Mouse (Mus musculus): ENCODE results near the gene Olfr320. TPM values are rescaled to one million over a fixed set of nuclear protein-coding genes. Genes with fewer than 3 reads are reported as not detected.
"Not testable (repeated sequence)": the region's sequence is repeated elsewhere in the genome, so short reads cannot be mapped to it uniquely, and the experiment has no call there.

Gene Olfr320
- polyA plus RNA-seq, 1 experiment from 2014 or later, result not detected

DNA sequence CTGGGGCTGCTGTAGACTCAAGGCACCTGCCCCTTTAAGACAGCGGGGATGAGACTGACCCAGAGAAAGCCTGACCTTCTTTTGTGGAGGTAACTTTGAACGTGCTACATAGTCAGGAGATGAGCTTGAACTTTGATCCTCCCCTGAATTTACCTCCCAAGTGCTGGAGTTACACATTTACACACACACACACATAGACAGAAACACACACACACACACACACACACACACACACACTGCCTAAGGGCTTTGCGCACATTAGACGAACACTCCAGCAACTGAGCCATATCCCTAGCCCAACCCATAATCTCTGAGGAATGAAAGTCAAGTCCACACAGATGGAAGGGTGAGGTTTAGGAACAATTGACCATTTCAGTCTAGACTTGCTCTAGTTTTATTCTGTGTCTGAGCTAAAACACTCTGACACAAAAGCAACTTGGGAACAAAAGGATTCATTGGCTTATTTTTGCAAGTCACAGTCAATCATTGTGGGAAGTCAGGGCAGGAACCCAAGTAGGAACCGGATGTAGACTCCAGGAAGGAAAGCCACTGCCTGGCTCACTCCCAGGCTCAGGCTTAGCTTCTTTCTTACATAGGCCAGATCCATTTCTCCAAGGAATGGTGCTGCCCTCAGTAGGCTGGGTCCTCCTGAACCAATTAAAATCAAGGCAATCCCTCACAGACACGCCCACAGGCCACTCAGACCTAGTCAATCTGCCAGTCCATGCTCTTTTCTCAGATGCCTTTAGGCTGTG is 47.2 kb downstream of the Olfr320 start:
- H3K9ac ChIP-seq (ENCODE audit: low read length); H3K4me3 ChIP-seq (ENCODE audit: low read depth, low read length); ATAC-seq; H3K27ac ChIP-seq (ENCODE audit: low read depth, low read length); H3K4me1 ChIP-seq (ENCODE audit: control insufficient read depth, insufficient read depth, low read length); DNase-seq (ENCODE audit: low spot score); H3K9me3 ChIP-seq (replicated peaks; ENCODE audit: control insufficient read depth, low read length); H3K4me2 ChIP-seq (ENCODE audit: low read length); H3K27me3 ChIP-seq (replicated peaks; ENCODE audit: control insufficient read depth, insufficient read depth, low read length); H3K36me3 ChIP-seq (ENCODE audit: control insufficient read depth, insufficient read depth, low read length): not testable (repeated sequence)
- WGBS, result 84% methylated on average over 6 of the region's 6 CpGs

DNA sequence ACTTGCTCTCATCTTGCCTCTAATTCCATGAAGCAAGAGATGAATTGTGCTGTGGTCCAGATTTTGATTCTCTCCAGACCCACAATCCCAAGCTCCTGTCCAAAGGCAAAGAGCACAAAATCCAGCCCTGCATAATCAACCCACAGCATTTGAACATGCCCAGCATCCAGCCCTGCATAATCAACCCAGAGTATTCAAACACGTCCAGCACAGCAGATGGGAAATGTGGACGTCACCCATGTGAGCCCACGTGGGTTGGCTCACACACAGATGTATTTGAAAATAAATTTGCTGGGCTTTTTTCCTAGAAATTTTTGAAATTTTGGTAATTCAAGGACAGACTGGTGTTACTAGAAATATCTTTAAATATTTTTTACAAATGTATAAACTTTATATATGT is 52.5 kb downstream of the Olfr320 start:
- DNase-seq (ENCODE audit: low spot score) (peak; percentile 34), ATAC-seq (no peak)
- WGBS, result 58% methylated on average over 3 of the region's 3 CpGs

More for the DNA sequence above, 52.5 kb downstream of the Olfr320 start:
- Histone ChIP-seq H3K9ac (ENCODE audit: low read length) (no peak overlapping the region), H3K36me3 (ENCODE audit: control insufficient read depth, insufficient read depth, low read length) (no peaks in the 10 kb centered on the region), H3K4me3 (ENCODE audit: low read depth, low read length) (no peak overlapping the region), H3K27ac (ENCODE audit: low read depth, low read length) (no peak overlapping the region), H3K4me1 (ENCODE audit: control insufficient read depth, insufficient read depth, low read length) (no peaks in the 10 kb centered on the region), H3K27me3 (replicated peaks; ENCODE audit: control insufficient read depth, insufficient read depth, low read length) (no peaks in the 10 kb centered on the region), H3K9me3 (replicated peaks; ENCODE audit: control insufficient read depth, low read length) (no peaks in the 10 kb centered on the region), H3K4me2 (ENCODE audit: low read length) (no peak overlapping the region)

Other genes starting within 250 kb of the Olfr320 start
- not detected in 2 replicates for gene Gm12253, start 248.5 kb upstream of the Olfr320 start, polyA plus RNA-seq (2014; fragmentation: Nextera tagmentation; extraction: Ambion mirVana)
- gene Lypd9, start 228.2 kb upstream of the Olfr320 start, polyA plus RNA-seq (2014; fragmentation: Nextera tagmentation; extraction: Ambion mirVana), result not detected in 2 replicates
- not detected in 2 replicates for gene Olfr30, start 218.8 kb upstream of the Olfr320 start, polyA plus RNA-seq (2014; fragmentation: Nextera tagmentation; extraction: Ambion mirVana)
- not detected in 2 replicates for gene Olfr332, start 188.5 kb upstream of the Olfr320 start, polyA plus RNA-seq (2014; fragmentation: Nextera tagmentation; extraction: Ambion mirVana)
- gene Olfr331, start 178.5 kb upstream of the Olfr320 start, polyA plus RNA-seq (2014; fragmentation: Nextera tagmentation; extraction: Ambion mirVana), result not detected in 2 replicates
- not detected in 2 replicates for gene Olfr330, start 146.3 kb upstream of the Olfr320 start, polyA plus RNA-seq (2014; fragmentation: Nextera tagmentation; extraction: Ambion mirVana)
- not detected in 2 replicates for gene Olfr329-ps, start 134.7 kb upstream of the Olfr320 start, polyA plus RNA-seq (2014; fragmentation: Nextera tagmentation; extraction: Ambion mirVana)
- not detected in 2 replicates for gene Olfr328, start 125.5 kb upstream of the Olfr320 start, polyA plus RNA-seq (2014; fragmentation: Nextera tagmentation; extraction: Ambion mirVana)
- gene Olfr224, start 110.5 kb upstream of the Olfr320 start, polyA plus RNA-seq (2014; fragmentation: Nextera tagmentation; extraction: Ambion mirVana), result not detected in 2 replicates
- gene Olfr325, start 103.4 kb upstream of the Olfr320 start, polyA plus RNA-seq (2014; fragmentation: Nextera tagmentation; extraction: Ambion mirVana), result not detected in 2 replicates
- gene Olfr324, start 86.0 kb upstream of the Olfr320 start, polyA plus RNA-seq (2014; fragmentation: Nextera tagmentation; extraction: Ambion mirVana), result not detected in 2 replicates
- not detected in 2 replicates for gene 2210407C18Rik, start 65.0 kb upstream of the Olfr320 start, polyA plus RNA-seq (2014; fragmentation: Nextera tagmentation; extraction: Ambion mirVana)
- not detected in 2 replicates for gene Olfr323, start 50.6 kb upstream of the Olfr320 start, polyA plus RNA-seq (2014; fragmentation: Nextera tagmentation; extraction: Ambion mirVana)
- gene Trim58, start 40.6 kb upstream of the Olfr320 start, polyA plus RNA-seq (2014; fragmentation: Nextera tagmentation; extraction: Ambion mirVana), result not detected in 2 replicates
- gene Olfr322, start 22.3 kb upstream of the Olfr320 start, polyA plus RNA-seq (2014; fragmentation: Nextera tagmentation; extraction: Ambion mirVana), result not detected in 2 replicates
- gene Olfr319, start 18.1 kb downstream of the Olfr320 start, polyA plus RNA-seq (2014; fragmentation: Nextera tagmentation; extraction: Ambion mirVana), result 0.10 TPM in 1 of 2 replicates, not detected in the other
- not detected in 2 replicates for gene Olfr318, start 42.9 kb downstream of the Olfr320 start, polyA plus RNA-seq (2014; fragmentation: Nextera tagmentation; extraction: Ambion mirVana)
- 0.10 TPM in 1 of 2 replicates, not detected in the other for gene Olfr317, start 58.1 kb downstream of the Olfr320 start, polyA plus RNA-seq (2014; fragmentation: Nextera tagmentation; extraction: Ambion mirVana)
- gene Olfr316, start 71.6 kb downstream of the Olfr320 start, polyA plus RNA-seq (2014; fragmentation: Nextera tagmentation; extraction: Ambion mirVana), result not detected in 2 replicates
- not detected in 2 replicates for gene Olfr315, start 92.1 kb downstream of the Olfr320 start, polyA plus RNA-seq (2014; fragmentation: Nextera tagmentation; extraction: Ambion mirVana)
- gene Olfr314, start 101.9 kb downstream of the Olfr320 start, polyA plus RNA-seq (2014; fragmentation: Nextera tagmentation; extraction: Ambion mirVana), result not detected in 2 replicates
- 8.2 and 8.4 TPM in 2 replicates for gene Fam183b, start 120.9 kb downstream of the Olfr320 start, polyA plus RNA-seq (2014; fragmentation: Nextera tagmentation; extraction: Ambion mirVana)
- gene Olfr313, start 133.9 kb downstream of the Olfr320 start, polyA plus RNA-seq (2014; fragmentation: Nextera tagmentation; extraction: Ambion mirVana), result not detected in 2 replicates
- gene Olfr312, start 148.1 kb downstream of the Olfr320 start, polyA plus RNA-seq (2014; fragmentation: Nextera tagmentation; extraction: Ambion mirVana), result not detected in 2 replicates
- not detected in 2 replicates for gene Olfr311, start 158.2 kb downstream of the Olfr320 start, polyA plus RNA-seq (2014; fragmentation: Nextera tagmentation; extraction: Ambion mirVana)
- gene Gm12258, start 166.1 kb downstream of the Olfr320 start, polyA plus RNA-seq (2014; fragmentation: Nextera tagmentation; extraction: Ambion mirVana), result 19.5 and 25.0 TPM in 2 replicates
- 11.9 and 13.4 TPM in 2 replicates for gene 2810021J22Rik, start 186.1 kb downstream of the Olfr320 start, polyA plus RNA-seq (2014; fragmentation: Nextera tagmentation; extraction: Ambion mirVana)
- 5.5 and 6.7 TPM in 2 replicates for gene Zfp39, start 223.1 kb downstream of the Olfr320 start, polyA plus RNA-seq (2014; fragmentation: Nextera tagmentation; extraction: Ambion mirVana)
- gene Btnl10, start 236.8 kb downstream of the Olfr320 start, polyA plus RNA-seq (2014; fragmentation: Nextera tagmentation; extraction: Ambion mirVana), result not detected in 2 replicates